Mouse (Mus musculus): ENCODE results near the gene Atp2a2. TPM values are rescaled to one million over a fixed set of nuclear protein-coding genes. Genes with fewer than 3 reads are reported as not detected.

The Atp2a2 gene
- polyA plus RNA-seq, 1 experiment from 2014 or later = 43.8 TPM

GRCm38 (mm10) chr5:122538077-122538476, 36.1 kb upstream of the Atp2a2 start:
- H3K27ac ChIP-seq (ENCODE audit: low read depth) = no peak overlapping the region
- H3K27me3 ChIP-seq (ENCODE audit: insufficient read depth, low read length) = no peaks in the 10 kb centered on the region
- 95% methylated on average over 11 of the region's 11 CpGs for WGBS
- no peak for ATAC-seq (ENCODE audit: insufficient read depth)
- H3K4me3 ChIP-seq (ENCODE audit: low read depth, low read length) = no peak overlapping the region
- no peak for DNase-seq
- TF ChIP-seq CTCF (IDR thresholded peaks at IDR 0.05; ENCODE audit: low read depth) = no peak
- no peaks in the 10 kb centered on the region for H3K9me3 ChIP-seq (ENCODE audit: low read depth, low read length)
- peaks cover 4% of the 10 kb centered on the region; the same call in 1 of the 2 replicates for H3K36me3 ChIP-seq (ENCODE audit: insufficient read depth)
- no peak overlapping the region for H3K9ac ChIP-seq
- no peaks in the 10 kb centered on the region for H3K4me1 ChIP-seq (ENCODE audit: insufficient read depth)
- no peak overlapping the region for H3K4me2 ChIP-seq

- Histone ChIP-seq H3K27ac (ENCODE audit: low read depth) (no peak overlapping the region), H3K9ac (no peak overlapping the region), H3K4me3 (ENCODE audit: low read depth, low read length) (no peak overlapping the region), H3K9me3 (ENCODE audit: low read depth, low read length) (no peaks in the 10 kb centered on the region), H3K36me3 (ENCODE audit: insufficient read depth) (peaks cover 4% of the 10 kb centered on the region; the same call in 1 of the 2 replicates), H3K4me1 (ENCODE audit: insufficient read depth) (no peaks in the 10 kb centered on the region), H3K4me2 (no peak overlapping the region), H3K27me3 (ENCODE audit: insufficient read depth, low read length) (no peaks in the 10 kb centered on the region)
- no peak for ATAC-seq (ENCODE audit: insufficient read depth)
- DNase-seq = no peak
- TF ChIP-seq CTCF (IDR thresholded peaks at IDR 0.05; ENCODE audit: low read depth) = no peak
- WGBS = 93% methylated on average over 5 of the region's 5 CpGs
Measured at GRCm38 (mm10) chr5:122537654-122538053, 35.6 kb upstream of the Atp2a2 start.

GRCm38 (mm10) chr5:122533884-122534283, 31.9 kb upstream of the Atp2a2 start:
- no peaks in the 10 kb centered on the region for H3K36me3 ChIP-seq (ENCODE audit: insufficient read depth)

GRCm38 (mm10) chr5:122529913-122530604, 28.0 kb upstream of the Atp2a2 start:
- DNase-seq = no peak
- Histone ChIP-seq H3K4me1 (ENCODE audit: insufficient read depth) (peaks cover 20% of the 10 kb centered on the region), H3K36me3 (ENCODE audit: insufficient read depth) (no peaks in the 10 kb centered on the region), H3K27ac (ENCODE audit: low read depth) (peak overlapping the region; percentile 56; the same call in 1 of the 2 replicates), H3K4me3 (ENCODE audit: low read depth, low read length) (no peak overlapping the region), H3K27me3 (ENCODE audit: insufficient read depth, low read length) (no peaks in the 10 kb centered on the region), H3K9ac (no peak overlapping the region), H3K9me3 (ENCODE audit: low read depth, low read length) (no peaks in the 10 kb centered on the region), H3K4me2 (no peak overlapping the region)
- 0 out of 2 replicates have a peak, but pooled peaks have one; percentile 22 for ATAC-seq (ENCODE audit: insufficient read depth)
- no peak for TF ChIP-seq CTCF (IDR thresholded peaks at IDR 0.05; ENCODE audit: low read depth)
- 63% methylated on average over 9 of the region's 9 CpGs for WGBS

More at GRCm38 (mm10) chr5:122533884-122534283, 31.9 kb upstream of the Atp2a2 start:
- Histone ChIP-seq H3K4me2 (no peak overlapping the region), H3K9me3 (ENCODE audit: low read depth, low read length) (no peaks in the 10 kb centered on the region), H3K4me3 (ENCODE audit: low read depth, low read length) (no peak overlapping the region), H3K27ac (ENCODE audit: low read depth) (no peak overlapping the region), H3K4me1 (ENCODE audit: insufficient read depth) (peaks cover 9% of the 10 kb centered on the region; the same call in 1 of the 2 replicates), H3K9ac (no peak overlapping the region), H3K27me3 (ENCODE audit: insufficient read depth, low read length) (no peaks in the 10 kb centered on the region)
- TF ChIP-seq CTCF (IDR thresholded peaks at IDR 0.05; ENCODE audit: low read depth) = no peak
- WGBS = 80% methylated on average over 8 of the region's 8 CpGs
- DNase-seq = no peak
- no peak for ATAC-seq (ENCODE audit: insufficient read depth)

- Histone ChIP-seq H3K27me3 (ENCODE audit: insufficient read depth, low read length) (no peaks in the 10 kb centered on the region), H3K4me1 (ENCODE audit: insufficient read depth) (peaks cover 20% of the 10 kb centered on the region), H3K36me3 (ENCODE audit: insufficient read depth) (no peaks in the 10 kb centered on the region), H3K4me3 (ENCODE audit: low read depth, low read length) (no peak overlapping the region), H3K27ac (ENCODE audit: low read depth) (peak overlapping the region; percentile 56), H3K9ac (no peak overlapping the region), H3K4me2 (no peak overlapping the region), H3K9me3 (ENCODE audit: low read depth, low read length) (no peaks in the 10 kb centered on the region)
- ATAC-seq (ENCODE audit: insufficient read depth) (no peak), DNase-seq (peak; percentile 42)
- TF ChIP-seq CTCF (IDR thresholded peaks at IDR 0.05; ENCODE audit: low read depth) = no peak
- 40% methylated on average over 3 of the region's 3 CpGs for WGBS
Measured at GRCm38 (mm10) chr5:122529316-122529715, 27.3 kb upstream of the Atp2a2 start.

- H3K9ac ChIP-seq = no peak overlapping the region
- no peak overlapping the region; the same call in 1 of the 2 replicates for H3K27ac ChIP-seq (ENCODE audit: low read depth)
- no peak for ATAC-seq (ENCODE audit: insufficient read depth)
- no peak overlapping the region for H3K4me3 ChIP-seq (ENCODE audit: low read depth, low read length)
- H3K27me3 ChIP-seq (ENCODE audit: insufficient read depth, low read length) = no peaks in the 10 kb centered on the region
- no peak for DNase-seq
- H3K9me3 ChIP-seq (ENCODE audit: low read depth, low read length) = no peaks in the 10 kb centered on the region
- peaks cover 20% of the 10 kb centered on the region for H3K4me1 ChIP-seq (ENCODE audit: insufficient read depth)
- no peak for TF ChIP-seq CTCF (IDR thresholded peaks at IDR 0.05; ENCODE audit: low read depth)
- H3K36me3 ChIP-seq (ENCODE audit: insufficient read depth) = no peaks in the 10 kb centered on the region
- H3K4me2 ChIP-seq = no peak overlapping the region
- WGBS = 61% methylated on average over 3 of the region's 3 CpGs
Measured at GRCm38 (mm10) chr5:122528591-122528990, 26.6 kb upstream of the Atp2a2 start.

GRCm38 (mm10) chr5:122527761-122528160, 25.7 kb upstream of the Atp2a2 start:
- H3K4me2 ChIP-seq = no peak overlapping the region
- DNase-seq = no peak
- WGBS = 34% methylated on average over 11 of the region's 11 CpGs

More at GRCm38 (mm10) chr5:122527761-122528160, 25.7 kb upstream of the Atp2a2 start:
- Histone ChIP-seq H3K36me3 (ENCODE audit: insufficient read depth) (no peaks in the 10 kb centered on the region), H3K27ac (ENCODE audit: low read depth) (peak overlapping the region; percentile 52; the same call in 1 of the 2 replicates), H3K9ac (peak overlapping the region; percentile 11; the same call in 1 of the 2 replicates), H3K27me3 (ENCODE audit: insufficient read depth, low read length) (no peaks in the 10 kb centered on the region), H3K4me1 (ENCODE audit: insufficient read depth) (peaks cover 20% of the 10 kb centered on the region), H3K9me3 (ENCODE audit: low read depth, low read length) (no peaks in the 10 kb centered on the region), H3K4me3 (ENCODE audit: low read depth, low read length) (no peak overlapping the region)
- ATAC-seq (ENCODE audit: insufficient read depth) = no peak
- TF ChIP-seq CTCF (IDR thresholded peaks at IDR 0.05; ENCODE audit: low read depth) = no peak
